Mouse (Mus musculus) activated CD4-positive, CD25-positive, alpha-beta regulatory T cell, adult 9 weeks (primary cell): ENCODE data around the gene Stat6. TPM values are rescaled to one million over a fixed set of nuclear protein-coding genes. Genes with fewer than 3 reads are reported as not detected.

Experiments
- polyA plus RNA-seq: library from polyadenylated mRNA; unstranded; fragments of 100-300 nt; shearing (Covaris generic); gene quantifications from one replicate; pipeline ENCODE4 v1.2.1, GENCODE M21; 2017

The Stat6 gene
- 291 TPM for polyA plus RNA-seq

GRCm38 (mm10) chr10:127642772-127643552 is at the start of gene Stat6:
TSS of gene Stat6 (plus strand) at chr10:127642986.

GRCm38 (mm10) chr10:127620406-127621190 is 22.2 kb upstream of the Stat6 start, which contains the start of gene Lrp1:
TSS of gene Lrp1 (minus strand) at chr10:127621148.

GRCm38 (mm10) chr10:127666501-127667268 is 23.9 kb downstream of the Stat6 start, which contains the start of gene Nemp1:
TSS of gene Nemp1 (plus strand) at chr10:127666901.

GRCm38 (mm10) chr10:127668093-127669050 is 25.6 kb downstream of the Stat6 start, which contains the start of gene Nab2:
TSS of gene Nab2 (minus strand) at chr10:127668568.

GRCm38 (mm10) chr10:127704766-127705220 is 62.0 kb downstream of the Stat6 start, which contains the start of gene Myo1a:
TSS of gene Myo1a (plus strand) at chr10:127705170.

Other genes with a start within 250 kb of the Stat6 start
- gene Stac3, start 141.3 kb upstream of the Stat6 start, polyA plus RNA-seq: 0.49 TPM
- gene Ndufa4l2, start 128.0 kb upstream of the Stat6 start, polyA plus RNA-seq: not detected
- 95.5 TPM for gene Shmt2, start 120.5 kb upstream of the Stat6 start, polyA plus RNA-seq
- not detected for gene Nxph4, start 108.4 kb upstream of the Stat6 start, polyA plus RNA-seq
- gene Lrp1, start 21.8 kb upstream of the Stat6 start, polyA plus RNA-seq: 1.4 TPM
- 13.9 TPM for gene Nemp1, start 23.9 kb downstream of the Stat6 start, polyA plus RNA-seq
- 73.1 TPM for gene Nab2, start 25.6 kb downstream of the Stat6 start, polyA plus RNA-seq
- gene Myo1a, start 62.2 kb downstream of the Stat6 start, polyA plus RNA-seq: 0.11 TPM
- gene Tac2, start 81.5 kb downstream of the Stat6 start, polyA plus RNA-seq: not detected
- 0.28 TPM for gene Zbtb39, start 96.6 kb downstream of the Stat6 start, polyA plus RNA-seq
- gene Gpr182, start 108.7 kb downstream of the Stat6 start, polyA plus RNA-seq: 0.09 TPM
- gene Rdh1, start 116.7 kb downstream of the Stat6 start, polyA plus RNA-seq: 0.17 TPM
- gene Rdh16f1, start 116.8 kb downstream of the Stat6 start, polyA plus RNA-seq: 0.13 TPM
- not detected for gene Rdh9, start 133.4 kb downstream of the Stat6 start, polyA plus RNA-seq
- gene Rdh16, start 158.2 kb downstream of the Stat6 start, polyA plus RNA-seq: not detected
- not detected for gene Rdh19, start 206.9 kb downstream of the Stat6 start, polyA plus RNA-seq
- gene Rdh16f2, start 223.5 kb downstream of the Stat6 start, polyA plus RNA-seq: not detected
- gene Rdh7, start 245.8 kb downstream of the Stat6 start, polyA plus RNA-seq: not detected